Mouse (Mus musculus) E14TG2a.4 (cell line): ENCODE data around the gene Anapc16.
A peak's percentile ranks its signal among the peaks of the same experiment; 100 is the strongest.

Experiments
- H3K27me3 ChIP-seq: 2 replicates; pipeline ENCODE4 v1.6.1; 2014; ENCODE audit warnings: low read length, control low read depth; ENCODE audit not compliant: insufficient read depth
- H3K36me3 ChIP-seq: 2 replicates; pipeline ENCODE4 v1.6.1; 2014; ENCODE audit warnings: low read length, control low read depth; ENCODE audit not compliant: insufficient read depth
- H3K4me1 ChIP-seq: replicated peaks from 2 replicates; pipeline ENCODE4 v1.6.1; 2014; ENCODE audit warnings: low read depth, low read length, control low read depth
- H3K4me3 ChIP-seq: replicated peaks from 2 replicates; pipeline ENCODE4 v1.5.1; 2014; ENCODE audit warnings: mild to moderate bottlenecking, low read length
- H3K9me3 ChIP-seq: 2 replicates; pipeline ENCODE4 v1.6.1; 2014; ENCODE audit warnings: low read length, control low read depth
- CTCF ChIP-seq: conservative IDR thresholded peaks from 2 replicates; pipeline ENCODE4 v1.5.1; 2014; ENCODE audit warnings: low read length
- NANOG ChIP-seq: IDR thresholded peaks from 2 replicates; pipeline ENCODE4 v1.6.1; 2014; ENCODE audit warnings: borderline replicate concordance, low read length, mixed read lengths
- POU5F1 ChIP-seq: IDR thresholded peaks from 2 replicates; pipeline ENCODE4 v1.6.1; 2014; ENCODE audit warnings: low read length, borderline replicate concordance

The Anapc16 gene

GRCm38 (mm10) chr10:59959517-59959916 lies 43.4 kb downstream of the Anapc16 start:
- Histone ChIP-seq H3K9me3 (no peaks in the 10 kb centered on the region), H3K36me3 (no peaks in the 10 kb centered on the region), H3K4me3 (no peak overlapping the region), H3K27me3 (peaks cover 74% of the 10 kb centered on the region), H3K4me1 (peaks cover 80% of the 10 kb centered on the region)
- no peak for TF ChIP-seq CTCF
- TF ChIP-seq POU5F1 = no peak
- no peak for TF ChIP-seq NANOG

- H3K36me3 ChIP-seq = no peaks in the 10 kb centered on the region
- TF ChIP-seq POU5F1 = no peak
- TF ChIP-seq CTCF = no peak
- no peak for TF ChIP-seq NANOG
Observed at GRCm38 (mm10) chr10:59958458-59958857, 44.5 kb downstream of the Anapc16 start.

GRCm38 (mm10) chr10:59957171-59958149 lies 45.5 kb downstream of the Anapc16 start:
- H3K4me1 ChIP-seq = peaks cover 78% of the 10 kb centered on the region
- no peaks in the 10 kb centered on the region for H3K36me3 ChIP-seq
- H3K4me3 ChIP-seq = peak overlapping the region; percentile 73
- TF ChIP-seq POU5F1 (no peak; the same call in 1 of the 2 replicates), CTCF (no peak), NANOG (peak; percentile 88)
- H3K27me3 ChIP-seq = peaks cover 82% of the 10 kb centered on the region
- no peaks in the 10 kb centered on the region for H3K9me3 ChIP-seq

More at GRCm38 (mm10) chr10:59958458-59958857, 44.5 kb downstream of the Anapc16 start:
- Histone ChIP-seq H3K4me3 (0 out of 2 replicates have a peak overlapping the region, but pooled peaks have one; percentile 37), H3K27me3 (peaks cover 83% of the 10 kb centered on the region), H3K4me1 (peaks cover 78% of the 10 kb centered on the region), H3K9me3 (no peaks in the 10 kb centered on the region)

- peak overlapping the region; percentile 73; the same call in 1 of the 2 replicates for H3K4me3 ChIP-seq
- peaks cover 79% of the 10 kb centered on the region for H3K4me1 ChIP-seq
- H3K9me3 ChIP-seq = no peaks in the 10 kb centered on the region
- H3K36me3 ChIP-seq = no peaks in the 10 kb centered on the region
- peaks cover 80% of the 10 kb centered on the region for H3K27me3 ChIP-seq
- TF ChIP-seq CTCF (no peak), POU5F1 (no peak), NANOG (no peak)
Observed at GRCm38 (mm10) chr10:59956681-59957080, 46.3 kb downstream of the Anapc16 start.

- Histone ChIP-seq H3K4me3 (peak overlapping the region; percentile 97; the same call in 1 of the 2 replicates), H3K9me3 (no peaks in the 10 kb centered on the region), H3K36me3 (peaks cover 21% of the 10 kb centered on the region), H3K27me3 (peaks cover 84% of the 10 kb centered on the region), H3K4me1 (peaks cover 82% of the 10 kb centered on the region)
- no peak for TF ChIP-seq POU5F1
Observed at GRCm38 (mm10) chr10:59953564-59954039, 49.3 kb downstream of the Anapc16 start.

GRCm38 (mm10) chr10:59952781-59953563 lies 50.0 kb downstream of the Anapc16 start:
- H3K9me3 ChIP-seq = no peaks in the 10 kb centered on the region
- peaks cover 84% of the 10 kb centered on the region for H3K27me3 ChIP-seq
- H3K4me3 ChIP-seq = peak overlapping the region; percentile 97
- peaks cover 82% of the 10 kb centered on the region for H3K4me1 ChIP-seq
- TF ChIP-seq NANOG (no peak), POU5F1 (no peak), CTCF (no peak)
- peaks cover 21% of the 10 kb centered on the region for H3K36me3 ChIP-seq

- H3K4me3 ChIP-seq = peak overlapping the region; percentile 97
- H3K4me1 ChIP-seq = peaks cover 81% of the 10 kb centered on the region
- H3K9me3 ChIP-seq = no peaks in the 10 kb centered on the region
- H3K36me3 ChIP-seq = peaks cover 21% of the 10 kb centered on the region
- no peak for TF ChIP-seq POU5F1
- no peak for TF ChIP-seq CTCF
- TF ChIP-seq NANOG = no peak
- H3K27me3 ChIP-seq = peaks cover 87% of the 10 kb centered on the region
Observed at GRCm38 (mm10) chr10:59952152-59952780, 50.7 kb downstream of the Anapc16 start.
